Mouse (Mus musculus): ENCODE measurements around the gene Frat1.

- TF ChIP-seq CTCF (IDR thresholded peaks at IDR 0.05; ENCODE audit: extremely low read depth, insufficient read length, insufficient replicate concordance, low read depth, low read length) (no peak), POLR2A (IDR thresholded peaks at IDR 0.05; ENCODE audit: low read depth, low read length) (no peak)
These were observed 20.4 kb downstream of the Frat1 start for GRCm38 (mm10) chr19:41850021-41850718.
